Mouse (Mus musculus): Measurements from ENCODE around the gene Hnf4a.

DNA sequence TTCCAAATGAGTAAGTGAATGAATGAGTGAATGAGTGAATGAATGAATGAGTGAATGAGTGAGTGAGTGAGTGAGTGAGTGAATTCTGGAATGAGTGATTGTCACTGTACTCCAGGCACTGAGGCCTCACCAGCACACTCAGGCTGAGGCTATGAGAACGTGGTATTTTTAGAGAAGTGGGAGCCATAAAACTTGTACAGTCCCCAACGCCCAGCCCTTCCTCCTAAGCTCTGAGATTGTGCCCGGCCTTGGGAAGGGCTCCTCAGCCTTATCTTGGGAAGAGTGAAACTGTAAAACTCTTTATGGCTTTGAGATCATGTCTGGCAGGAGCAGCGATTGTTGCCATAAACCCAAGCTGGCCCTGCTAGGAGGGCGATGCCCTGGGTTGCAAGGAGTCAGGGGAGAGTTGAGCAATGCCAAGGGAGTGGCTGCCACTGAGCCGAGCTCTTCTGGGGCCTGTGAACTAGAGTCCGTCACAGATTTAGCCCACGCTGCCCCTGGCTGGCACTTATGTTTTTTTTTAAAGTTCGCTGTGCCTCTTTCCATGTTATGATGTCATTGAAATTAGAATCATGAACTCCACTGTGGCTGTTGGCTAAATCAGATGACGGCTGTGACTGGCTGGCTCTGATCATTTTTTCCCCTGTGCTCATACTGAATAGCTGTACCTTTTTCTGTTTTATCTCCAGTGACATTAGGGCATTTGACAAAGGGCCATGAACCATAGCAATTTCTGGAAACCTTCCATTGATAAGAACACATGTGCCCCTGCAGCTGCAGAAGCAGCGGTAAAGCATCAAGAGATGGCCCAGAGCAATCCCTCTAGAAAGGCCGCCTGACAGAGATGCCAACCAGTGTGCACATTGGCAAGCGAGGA is 73.7 kb downstream of the Hnf4a start:
- TF ChIP-seq CTCF (IDR thresholded peaks at IDR 0.05; ENCODE audit: low read depth) (no peak), EP300 (IDR thresholded peaks at IDR 0.05; ENCODE audit: low read depth) (no peak)
